Mouse (Mus musculus) Patski (cell line): Measurements from ENCODE around the gene Rnf168. TPM values are rescaled to one million over a fixed set of nuclear protein-coding genes. Genes with fewer than 3 reads are reported as not detected.
"Not testable (repeated sequence)": the region's sequence is repeated elsewhere in the genome, so short reads cannot be mapped to it uniquely, and the experiment has no call there.

Source experiments
- ATAC-seq: fragments of 100-300 bp; one replicate; pipeline ENCODE4 v1.8.0; 2021
- CTCF ChIA-PET: fragments of 350-600 bp; sonication (Branson Sonifier 250); formaldehyde crosslinking; loops from one replicate; lab custom pipeline; 2022; ENCODE audit warnings: inconsistent platforms; lab: Charles Lee
- POLR2A ChIA-PET: fragments of 350-600 bp; sonication (Branson Sonifier 250); formaldehyde crosslinking; loops from one replicate; lab custom pipeline; 2022; ENCODE audit warnings: antibody characterized with exemption, inconsistent platforms; lab: Charles Lee
- DNase-seq: peaks from one replicate; pipeline ENCODE4 v3.0.0-alpha.2; 2011; ENCODE audit warnings: low read depth, low spot score
- H3K27me3 ChIP-seq: fragments of 371-371 bp; one replicate; pipeline ENCODE4 v1.5.1; 2021
- CTCF ChIP-seq: fragments of 100-300 bp; IDR thresholded peaks from one replicate; pipeline ENCODE4 v1.5.1; 2021
- in situ Hi-C: fragments of 300-500 bp; cut with MboI; formaldehyde crosslinking; loops from 3 replicates; pipeline ENCODE4 v1.11.1; 2018; ENCODE audit warnings: low pct_unique_long_range_greater_than_20kb, mixed read lengths
- polyA plus RNA-seq: library from polyadenylated mRNA; unstranded; gene quantifications from one replicate; pipeline ENCODE4 v1.2.3, GENCODE M21; 2021

The Rnf168 gene
- 13.8 TPM for polyA plus RNA-seq

- TF ChIP-seq CTCF = no peak
- DNase-seq (peak; percentile 34), ATAC-seq (peak; percentile 76)
- no peaks in the 10 kb centered on the region for H3K27me3 ChIP-seq
- ChIA-PET POLR2A (interaction anchor here (0.6 kb wide), 1 partner anchor 104 kb away, joined by 3 read pairs; no protein-coding TSS in a partner anchor), CTCF (no interaction called here)
- in situ Hi-C loops = no loop called here
These were observed at the start of gene Rnf168 for GRCm38 (mm10) chr16:32277308-32278256. TSS of gene Rnf168 (plus strand) at chr16:32277459.

DNA sequence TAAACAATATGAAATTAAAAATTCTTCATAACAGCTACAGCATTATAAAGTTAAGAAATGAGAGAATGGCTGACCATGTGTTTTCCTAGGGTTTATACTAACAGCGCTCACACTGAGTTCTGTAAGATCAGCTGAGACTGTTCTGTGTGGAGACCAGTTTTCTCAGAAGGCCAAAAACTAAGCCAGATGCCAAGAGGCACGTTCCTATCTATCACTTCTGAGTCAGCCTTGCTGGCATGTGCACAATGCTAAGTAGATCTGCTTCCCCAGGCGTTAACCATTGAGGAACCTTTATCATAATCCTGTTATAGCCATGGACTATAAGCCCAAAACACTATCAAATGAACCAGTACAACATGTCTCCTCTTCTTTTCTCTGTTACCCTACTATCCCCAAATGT lies 45.2 kb upstream of the Rnf168 start:
- in situ Hi-C loops, DNase-seq: not testable (repeated sequence)
- CTCF ChIA-PET = interaction anchor here (0.9 kb wide), 2 partner anchors 11 to 14 kb away, joined by 3 read pairs; no protein-coding TSS in a partner anchor

DNA sequence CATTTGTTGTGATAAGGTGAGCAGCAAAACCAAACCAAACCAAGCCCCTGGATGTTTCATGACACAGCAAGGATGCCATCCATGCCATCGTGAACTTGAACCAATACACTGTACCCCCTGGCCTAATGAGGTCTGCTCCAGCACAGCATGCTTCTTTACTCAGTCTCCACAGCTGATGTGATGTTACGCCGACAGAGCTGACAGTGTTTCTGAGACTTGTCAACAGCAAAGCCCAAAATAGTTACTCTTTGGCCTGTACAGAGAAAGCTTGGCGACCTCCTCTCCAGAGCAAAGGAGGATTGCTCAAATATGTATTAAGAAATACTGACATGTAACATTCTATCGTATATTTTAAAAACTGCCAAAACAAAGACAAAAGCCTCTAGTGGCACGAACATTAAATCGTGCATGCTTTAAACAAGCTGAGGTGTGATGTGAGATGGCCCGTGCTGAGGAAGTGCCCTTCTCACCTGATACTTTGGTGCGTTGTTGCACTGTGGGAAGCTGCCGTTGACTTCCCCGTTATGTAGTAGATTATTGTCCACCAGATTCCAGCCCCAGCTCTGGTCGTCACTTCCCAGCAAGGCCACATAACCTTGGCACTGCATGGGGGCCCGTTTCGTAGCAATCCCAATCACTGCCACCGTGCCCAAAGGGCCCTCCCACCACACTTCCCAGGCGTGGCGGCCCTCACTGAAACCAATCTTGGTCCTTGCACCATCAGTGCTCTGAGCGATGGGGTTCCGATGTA lies 39.2 kb upstream of the Rnf168 start:
- no peak for ATAC-seq
- ChIA-PET POLR2A (no interaction called here), CTCF (no interaction called here)
- H3K27me3 ChIP-seq = no peaks in the 10 kb centered on the region
- TF ChIP-seq CTCF = no peak
- in situ Hi-C loops = no loop called here
- no peak for DNase-seq

More for the DNA sequence above, 45.2 kb upstream of the Rnf168 start:
- H3K27me3 ChIP-seq, ATAC-seq, POLR2A ChIA-PET: not testable (repeated sequence)

- no peak for TF ChIP-seq CTCF
- in situ Hi-C loops = no loop called here
- CTCF ChIA-PET = interaction anchor here (0.7 kb wide), 1 partner anchor 19 kb away, joined by 3 read pairs; no protein-coding TSS in a partner anchor
- POLR2A ChIA-PET = interaction anchor here (0.5 kb wide), 1 partner anchor 21 kb away, joined by 3 read pairs; no protein-coding TSS in a partner anchor
- no peak for DNase-seq
- ATAC-seq = no peak
- H3K27me3 ChIP-seq = no peaks in the 10 kb centered on the region
These were observed 37.6 kb upstream of the Rnf168 start for GRCm38 (mm10) chr16:32239428-32240312.

GRCm38 (mm10) chr16:32243901-32244300 lies 33.4 kb upstream of the Rnf168 start:
- ChIA-PET POLR2A (no interaction called here), CTCF (interaction anchor here (1.1 to 2.0 kb wide), 4 partner anchors 12 to 71 kb away, joined by 3 to 6 read pairs (median 3); no protein-coding TSS in a partner anchor)
- no peak for TF ChIP-seq CTCF
- DNase-seq = no peak
- in situ Hi-C loops = no loop called here
- H3K27me3 ChIP-seq = no peaks in the 10 kb centered on the region
- ATAC-seq = no peak

GRCm38 (mm10) chr16:32246351-32246791 lies 30.9 kb upstream of the Rnf168 start:
- ChIA-PET POLR2A (interaction anchor here (0.6 kb wide), 1 partner anchor 1382 kb away, joined by 3 read pairs; no protein-coding TSS in a partner anchor), CTCF (interaction anchor here (1.1 kb wide), 1 partner anchor 14 kb away, joined by 3 read pairs; no protein-coding TSS in a partner anchor)
- ATAC-seq (peak; percentile 45), DNase-seq (no peak)
- no peak for TF ChIP-seq CTCF
- H3K27me3 ChIP-seq = no peaks in the 10 kb centered on the region
- in situ Hi-C loops = no loop called here

- DNase-seq (peak; percentile 74), ATAC-seq (peak; percentile 89)
- in situ Hi-C loops = no loop called here
- no peak for TF ChIP-seq CTCF
- ChIA-PET CTCF (interaction anchor here (1.1 kb wide), 1 partner anchor 14 kb away, joined by 3 read pairs; no protein-coding TSS in a partner anchor), POLR2A (no interaction called here)
- no peaks in the 10 kb centered on the region for H3K27me3 ChIP-seq
These were observed 30.3 kb upstream of the Rnf168 start, which contains the start of the genes Fbxo45 and Wdr53 for GRCm38 (mm10) chr16:32246952-32247370. TSS of gene Fbxo45 (minus strand) at chr16:32247158. TSS of gene Wdr53 (plus strand) at chr16:32247227.

DNA sequence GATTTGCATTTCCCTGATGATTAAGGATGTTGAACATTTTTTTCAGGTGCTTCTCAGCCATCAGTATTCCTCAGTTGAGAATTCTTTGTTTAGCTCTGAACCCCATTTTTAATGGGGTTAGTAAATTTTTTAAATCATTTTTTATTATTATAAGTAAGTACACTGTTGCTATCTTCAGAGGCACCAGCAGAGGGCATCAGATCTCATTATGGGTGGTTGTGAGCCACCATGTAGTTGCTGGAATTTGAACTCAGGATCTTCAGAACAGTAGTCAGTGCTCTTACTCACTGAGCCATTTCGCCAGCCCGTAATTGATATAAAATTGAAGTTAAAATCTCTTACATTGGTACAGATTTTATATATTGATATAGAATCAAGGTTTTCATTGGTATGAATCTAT lies 13.0 kb upstream of the Rnf168 start:
- POLR2A ChIA-PET, DNase-seq, ATAC-seq, H3K27me3 ChIP-seq: not testable (repeated sequence)
- in situ Hi-C loops = loop anchor here (25.0 kb wide), 1 partner anchor 198 kb away; no protein-coding TSS in a partner anchor
- CTCF ChIA-PET = interaction anchor here (1.0 to 1.3 kb wide), 3 partner anchors 9 to 237 kb away, joined by 3 to 4 read pairs (median 3); no protein-coding TSS in a partner anchor
- peak; percentile 82 for TF ChIP-seq CTCF

- DNase-seq (no peak), ATAC-seq (no peak)
- in situ Hi-C loops = loop anchor here (25.0 kb wide), 1 partner anchor 191 kb away; no protein-coding TSS in a partner anchor
- POLR2A ChIA-PET = no interaction called here
- CTCF ChIA-PET = interaction anchor here (2.9 kb wide), 1 partner anchor 9 kb away, joined by 10 read pairs; no protein-coding TSS in a partner anchor
- peaks cover 3% of the 10 kb centered on the region for H3K27me3 ChIP-seq
- TF ChIP-seq CTCF = no peak
These were observed 6.0 kb upstream of the Rnf168 start, which contains the start of gene Smco1 for GRCm38 (mm10) chr16:32271291-32271690. TSS of gene Smco1 (plus strand) at chr16:32271468.
